Mouse (Mus musculus) layer of hippocampus, adult 2 months (tissue): ENCODE data around the gene Cdh13. TPM values are rescaled to one million over a fixed set of nuclear protein-coding genes. Genes with fewer than 3 reads are reported as not detected.
A peak's percentile ranks its signal among the peaks of the same experiment; 100 is the strongest.

ENCODE experiments used
- DNase-seq, 2 experiments: peaks; one replicate each; pipeline ENCODE4 v3.0.0; 2022; ENCODE audit warnings: low spot score in 2 of 2
- H3K27ac ChIP-seq: fragments of 200-600 bp; 2 replicates; pipeline ENCODE4 v1.8.1; 2022
- H3K4me3 ChIP-seq: fragments of 200-600 bp; 2 replicates; pipeline ENCODE4 v1.8.1; 2022; ENCODE audit warnings: mild to moderate bottlenecking
- CTCF ChIP-seq: fragments of 200-600 bp; conservative IDR thresholded peaks from 2 replicates; pipeline ENCODE4 v1.8.1; 2022; ENCODE audit warnings: antibody characterized with exemption, mild to moderate bottlenecking, moderate library complexity
- total RNA-seq, 2 experiments: library from RNA; stranded (reverse); gene quantifications; 2 replicates each; pipeline ENCODE4 v1.2.3; 2021

The Cdh13 gene
- total RNA-seq, 2 experiments from 2014 or later, result 39.3 to 39.9 TPM

GRCm38 (mm10) chr8:118538816-118539558 is 255.5 kb downstream of the Cdh13 start:
- TF ChIP-seq CTCF, result no peak
- H3K27ac ChIP-seq, result no peak overlapping the region
- no peak overlapping the region for H3K4me3 ChIP-seq
- no peak for DNase-seq

GRCm38 (mm10) chr8:118539559-118539819 is 256.0 kb downstream of the Cdh13 start:
- TF ChIP-seq CTCF, result no peak
- Histone ChIP-seq H3K4me3 (no peak overlapping the region), H3K27ac (no peak overlapping the region)
- DNase-seq, result no peak

- peak in 1 of 2 experiments; percentile 8 for DNase-seq
- Histone ChIP-seq H3K27ac (no peak overlapping the region), H3K4me3 (no peak overlapping the region)
- no peak for TF ChIP-seq CTCF
Measured at GRCm38 (mm10) chr8:118539941-118540340, 256.4 kb downstream of the Cdh13 start.

- Histone ChIP-seq H3K27ac (no peak overlapping the region), H3K4me3 (no peak overlapping the region)
- DNase-seq, result no peak
- TF ChIP-seq CTCF, result no peak
Measured at GRCm38 (mm10) chr8:118552397-118552796, 268.9 kb downstream of the Cdh13 start.

GRCm38 (mm10) chr8:118552842-118553241 is 269.3 kb downstream of the Cdh13 start:
- H3K4me3 ChIP-seq, result no peak overlapping the region
- no peak for TF ChIP-seq CTCF
- no peak for DNase-seq
- H3K27ac ChIP-seq, result no peak overlapping the region

GRCm38 (mm10) chr8:118564024-118564423 is 280.5 kb downstream of the Cdh13 start:
- DNase-seq, result no peak
- no peak for TF ChIP-seq CTCF
- no peak overlapping the region for H3K4me3 ChIP-seq
- H3K27ac ChIP-seq, result no peak overlapping the region

- no peak for DNase-seq
- TF ChIP-seq CTCF, result no peak
- no peak overlapping the region for H3K4me3 ChIP-seq
- no peak overlapping the region for H3K27ac ChIP-seq
Measured at GRCm38 (mm10) chr8:118565186-118565585, 281.7 kb downstream of the Cdh13 start.

- no peak overlapping the region for H3K4me3 ChIP-seq
- no peak for TF ChIP-seq CTCF
Measured at GRCm38 (mm10) chr8:118565887-118566747, 282.6 kb downstream of the Cdh13 start.

GRCm38 (mm10) chr8:118569366-118569765 is 285.8 kb downstream of the Cdh13 start:
- Histone ChIP-seq H3K4me3 (no peak overlapping the region), H3K27ac (no peak overlapping the region)
- TF ChIP-seq CTCF, result no peak
- no peak for DNase-seq

More at GRCm38 (mm10) chr8:118565887-118566747, 282.6 kb downstream of the Cdh13 start:
- no peak overlapping the region for H3K27ac ChIP-seq
- DNase-seq, result no peak

GRCm38 (mm10) chr8:118581256-118581655 is 297.7 kb downstream of the Cdh13 start:
- H3K4me3 ChIP-seq, result no peak overlapping the region
- no peak overlapping the region for H3K27ac ChIP-seq
- no peak for TF ChIP-seq CTCF
- no peak for DNase-seq

GRCm38 (mm10) chr8:118582185-118582584 is 298.7 kb downstream of the Cdh13 start:
- H3K27ac ChIP-seq, result no peak overlapping the region
- DNase-seq, result no peak
- H3K4me3 ChIP-seq, result no peak overlapping the region
- TF ChIP-seq CTCF, result peak; percentile 47

GRCm38 (mm10) chr8:118587981-118588380 is 304.4 kb downstream of the Cdh13 start:
- TF ChIP-seq CTCF, result no peak
- Histone ChIP-seq H3K4me3 (no peak overlapping the region), H3K27ac (no peak overlapping the region)
- no peak for DNase-seq

GRCm38 (mm10) chr8:118596816-118597215 is 313.3 kb downstream of the Cdh13 start:
- peak; percentile 42 to 49 for DNase-seq
- no peak for TF ChIP-seq CTCF
- Histone ChIP-seq H3K4me3 (no peak overlapping the region; the same call in 1 of the 2 replicates), H3K27ac (0 out of 2 replicates have a peak overlapping the region, but pooled peaks have one; percentile 46)
